Mouse (Mus musculus): ENCODE measurements at regions not wholly inside any gene's neighbourhood (a gene's known extent, or its start where the extent isn't known, plus 50 kb on each side); places are given as distances from the start of the nearest gene placed in this dataset.
"Not testable (repeated sequence)": the region's sequence is repeated elsewhere in the genome, so short reads cannot be mapped to it uniquely, and the experiment has no call there.

GRCm38 (mm10) chr3:53792541-53792940 is 52.3 kb upstream of the Gm10985 start:
- DNase-seq: no peak

GRCm38 (mm10) chr3:53789706-53790105 is 55.2 kb upstream of the Gm10985 start:
- peak; percentile 16 to 41 for DNase-seq

- DNase-seq: peak in 1 of 2 experiments; percentile 1
Measured at GRCm38 (mm10) chr3:53785201-53785600, 59.7 kb upstream of the Gm10985 start.

GRCm38 (mm10) chr3:53776668-53777067 is 68.2 kb upstream of the Gm10985 start:
- DNase-seq: no peak

GRCm38 (mm10) chr3:53767601-53768000 is 77.3 kb upstream of the Gm10985 start:
- no peak for DNase-seq

- no peak for DNase-seq
Measured at GRCm38 (mm10) chr3:53763981-53764380, 80.9 kb upstream of the Gm10985 start.

GRCm38 (mm10) chr3:53761514-53762075 is 83.3 kb upstream of the Gm10985 start:
- peak; percentile 14 to 18 for DNase-seq

GRCm38 (mm10) chr3:53756115-53756853 is 88.6 kb upstream of the Gm10985 start:
- DNase-seq: no peak

- no peak for DNase-seq
Measured at GRCm38 (mm10) chr3:53737161-53737560, 80.0 kb upstream of the Frem2 start.

- not testable (repeated sequence) for DNase-seq
Measured at GRCm38 (mm10) chr3:53735607-53736006, 78.5 kb upstream of the Frem2 start.

- peak in 1 of 2 experiments; percentile 27 for DNase-seq
Measured at GRCm38 (mm10) chr3:53735147-53735546, 78.0 kb upstream of the Frem2 start.

- DNase-seq: peak in 1 of 2 experiments; percentile 2
Measured at GRCm38 (mm10) chr3:53730440-53730839, 73.3 kb upstream of the Frem2 start.

GRCm38 (mm10) chr3:53729810-53730209 is 72.7 kb upstream of the Frem2 start:
- peak; percentile 47 to 80 for DNase-seq

GRCm38 (mm10) chr3:53729131-53729530 is 72.0 kb upstream of the Frem2 start:
- DNase-seq: no peak

GRCm38 (mm10) chr3:53727737-53728136 is 70.6 kb upstream of the Frem2 start:
- DNase-seq: peak in 1 of 2 experiments; percentile 14

GRCm38 (mm10) chr3:53707101-53707500 is 49.9 kb upstream of the Frem2 start:
- peak in 1 of 2 experiments; percentile 41 for DNase-seq

All from kidney, postnatal 36 days (tissue).